Mouse (Mus musculus) retina, adult 2 months (tissue): ENCODE data around the gene Sept1.
"Not testable (repeated sequence)": the region's sequence is repeated elsewhere in the genome, so short reads cannot be mapped to it uniquely, and the experiment has no call there.

ENCODE experiments used
- DNase-seq: peaks from one replicate; pipeline ENCODE4 v3.0.0-alpha.2; 2012; ENCODE audit warnings: low read depth, low spot score

Gene Sept1

DNA sequence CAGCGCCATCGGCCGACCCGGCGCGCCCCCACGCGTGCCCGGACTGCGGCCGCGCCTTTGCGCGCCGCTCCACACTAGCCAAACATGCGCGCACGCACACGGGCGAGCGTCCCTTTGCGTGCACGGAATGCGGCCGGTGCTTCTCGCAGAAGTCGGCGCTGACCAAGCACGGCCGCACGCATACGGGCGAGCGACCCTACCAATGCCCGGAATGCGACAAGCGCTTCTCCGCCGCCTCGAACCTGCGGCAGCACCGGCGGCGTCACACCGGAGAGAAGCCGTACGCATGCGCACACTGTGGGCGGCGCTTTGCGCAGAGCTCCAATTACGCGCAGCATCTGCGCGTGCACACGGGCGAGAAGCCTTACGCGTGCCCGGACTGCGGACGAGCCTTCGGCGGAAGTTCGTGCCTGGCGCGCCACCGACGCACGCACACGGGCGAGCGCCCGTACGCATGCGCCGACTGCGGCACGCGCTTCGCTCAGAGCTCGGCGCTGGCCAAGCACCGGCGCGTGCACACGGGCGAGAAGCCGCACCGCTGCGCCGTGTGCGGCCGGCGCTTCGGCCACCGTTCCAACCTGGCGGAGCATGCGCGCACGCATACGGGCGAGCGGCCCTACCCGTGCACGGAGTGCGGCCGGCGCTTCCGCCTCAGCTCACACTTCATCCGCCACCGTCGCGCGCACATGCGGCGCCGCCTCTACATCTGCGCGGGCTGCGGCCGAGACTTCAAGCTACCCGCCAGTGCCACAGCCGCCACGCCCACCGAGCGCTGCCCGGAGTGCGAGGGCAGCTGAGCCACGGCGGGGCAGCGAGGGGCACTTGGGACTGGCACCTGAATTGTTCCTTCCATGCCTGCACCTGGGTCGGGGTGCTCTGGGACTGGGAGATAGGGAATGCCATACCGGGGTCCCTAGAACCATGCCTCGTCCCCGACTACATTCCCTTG, 21.2 kb upstream of the Sept1 start:
- peak; percentile 96 for DNase-seq

DNA sequence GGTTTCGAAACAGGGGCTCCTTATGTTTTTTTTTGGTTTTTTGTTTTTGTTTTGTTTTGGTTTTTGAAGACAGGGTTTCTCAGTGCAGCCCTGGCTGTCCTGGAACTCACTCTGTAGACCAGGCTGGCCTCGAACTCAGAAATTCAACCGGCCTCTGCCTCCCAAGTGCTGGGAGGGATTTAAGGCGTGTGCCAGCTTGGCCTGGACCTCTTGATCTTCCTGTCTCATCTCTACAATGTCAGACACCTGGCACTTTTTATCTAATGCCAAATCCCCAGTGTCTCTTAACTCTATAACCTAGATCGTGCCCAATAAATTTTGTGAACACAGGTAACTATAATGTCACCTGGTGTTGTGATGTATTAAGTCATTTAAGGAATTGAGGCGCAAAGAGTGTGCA, 20.4 kb upstream of the Sept1 start:
- DNase-seq = no peak

DNA sequence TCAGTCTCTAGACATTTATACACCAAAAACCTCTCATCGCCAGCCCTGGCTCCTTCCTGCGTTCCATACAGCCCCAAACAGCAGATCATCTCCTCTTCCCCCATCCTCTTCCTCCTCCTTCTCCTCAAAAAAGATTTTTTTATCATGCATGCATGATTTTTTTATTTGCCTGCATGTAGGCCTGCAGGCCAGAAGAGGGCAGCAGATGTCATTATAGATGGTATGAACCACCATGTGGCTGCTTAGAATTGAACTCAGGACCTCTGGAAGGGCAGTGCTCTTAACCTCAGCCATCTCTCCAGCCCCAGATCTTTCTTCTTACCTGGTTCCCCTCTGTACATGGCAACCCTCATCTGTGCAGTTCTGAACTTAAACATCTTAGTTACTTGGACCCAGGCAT, 19.5 kb upstream of the Sept1 start:
- no peak for DNase-seq

DNA sequence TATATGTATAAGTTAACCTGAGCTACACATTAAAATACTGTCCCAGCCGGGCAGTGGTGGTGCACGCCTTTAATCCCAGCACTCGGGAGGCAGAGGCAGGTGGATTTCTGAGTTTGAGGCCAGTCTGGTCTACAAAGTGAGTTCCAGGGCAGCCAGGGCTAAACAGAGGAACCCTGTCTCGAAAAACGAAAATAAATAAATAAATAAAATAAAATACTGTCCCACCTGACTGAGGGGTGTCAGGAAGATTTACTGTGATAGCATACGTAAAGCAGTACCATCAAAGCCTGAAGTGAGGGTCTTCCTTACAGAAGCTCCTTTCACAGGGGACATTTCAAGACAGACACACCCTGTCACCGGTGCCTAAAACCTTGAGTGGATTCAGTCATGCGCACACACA, 17.6 kb upstream of the Sept1 start:
- DNase-seq = not testable (repeated sequence)

DNA sequence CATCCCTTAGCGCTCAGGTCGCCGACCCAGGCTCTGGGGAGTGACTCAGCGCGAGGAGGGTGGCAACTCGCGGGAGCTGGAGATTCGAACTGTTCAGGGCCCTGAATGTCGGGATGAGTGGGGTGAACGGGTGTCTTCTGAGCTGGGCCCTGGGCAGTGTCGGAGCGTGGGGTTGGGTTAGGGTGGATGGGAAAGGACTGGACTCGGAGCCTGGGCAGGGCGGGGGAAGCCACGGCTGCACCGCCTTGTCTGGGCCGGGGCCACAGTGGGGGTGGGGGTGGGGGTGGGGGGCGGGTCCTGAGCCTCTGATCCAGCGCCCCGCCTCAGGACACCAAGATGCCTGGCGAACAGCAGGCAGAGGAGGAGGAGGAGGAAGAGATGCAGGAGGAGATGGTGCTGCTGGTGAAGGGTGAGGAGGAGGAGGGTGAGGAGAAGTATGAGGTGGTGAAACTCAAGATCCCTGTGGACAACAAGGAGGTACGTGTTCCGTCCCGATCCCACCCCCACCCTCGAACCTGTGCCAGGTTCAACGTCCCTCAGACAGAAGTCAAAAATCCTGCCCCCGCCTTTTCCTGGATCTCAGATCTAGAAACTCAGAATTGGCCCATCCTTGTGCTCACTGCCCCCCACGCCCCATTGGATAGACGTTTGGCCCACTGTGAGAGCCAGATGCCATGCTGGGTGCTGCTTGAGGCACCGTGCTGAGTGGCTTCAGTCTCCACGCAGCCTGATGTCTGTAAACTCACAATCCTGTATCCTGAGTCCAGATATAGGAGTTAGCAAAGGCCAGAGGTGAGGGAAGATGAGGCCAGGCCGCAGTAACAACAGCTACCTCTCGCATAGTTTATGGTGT, 12.0 kb upstream of the Sept1 start:
- no peak for DNase-seq

DNA sequence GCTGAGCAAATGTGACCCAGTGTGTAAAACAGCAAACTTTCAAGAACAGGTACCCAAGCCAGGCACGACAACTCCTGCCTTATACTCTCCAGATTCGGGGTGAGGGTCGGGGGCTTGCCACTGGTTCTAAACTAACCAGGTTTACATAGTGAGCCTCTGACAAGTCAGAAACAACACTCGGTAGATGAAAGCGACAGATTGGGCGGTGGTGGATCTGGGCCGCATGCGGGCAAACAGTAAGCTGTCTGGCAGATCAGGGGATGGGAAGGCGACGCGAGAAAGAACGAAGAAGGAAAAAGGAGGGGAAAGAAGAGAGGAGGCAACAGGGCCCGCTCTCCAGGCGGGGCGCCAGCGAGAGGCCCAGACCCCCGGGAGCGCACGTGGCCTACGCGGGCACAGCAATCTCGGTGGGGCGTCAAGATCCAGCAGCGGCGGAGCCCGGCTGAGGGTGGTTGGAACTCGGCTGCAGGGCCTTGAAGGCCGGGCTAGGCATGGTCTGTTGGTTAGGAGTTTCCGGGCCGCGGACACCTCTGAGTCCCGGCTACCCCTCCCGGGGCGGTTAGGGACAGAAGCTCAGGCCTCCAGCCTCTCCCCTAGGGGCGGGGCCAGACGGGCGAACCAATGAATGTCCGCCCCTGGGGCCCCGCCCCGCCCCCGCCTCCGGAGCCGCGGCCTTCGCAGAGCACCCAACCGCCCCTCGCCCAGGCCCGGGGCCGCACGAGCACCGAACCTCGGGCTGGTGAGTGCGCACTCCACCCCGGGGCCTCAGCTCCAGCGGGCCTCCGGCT, 11.1 kb upstream of the Sept1 start, which contains the start of gene Zfp771:
TSS of gene Zfp771 (plus strand) at position 405 of the 788 bp plus-strand sequence.
- DNase-seq = peak; percentile 76

DNA sequence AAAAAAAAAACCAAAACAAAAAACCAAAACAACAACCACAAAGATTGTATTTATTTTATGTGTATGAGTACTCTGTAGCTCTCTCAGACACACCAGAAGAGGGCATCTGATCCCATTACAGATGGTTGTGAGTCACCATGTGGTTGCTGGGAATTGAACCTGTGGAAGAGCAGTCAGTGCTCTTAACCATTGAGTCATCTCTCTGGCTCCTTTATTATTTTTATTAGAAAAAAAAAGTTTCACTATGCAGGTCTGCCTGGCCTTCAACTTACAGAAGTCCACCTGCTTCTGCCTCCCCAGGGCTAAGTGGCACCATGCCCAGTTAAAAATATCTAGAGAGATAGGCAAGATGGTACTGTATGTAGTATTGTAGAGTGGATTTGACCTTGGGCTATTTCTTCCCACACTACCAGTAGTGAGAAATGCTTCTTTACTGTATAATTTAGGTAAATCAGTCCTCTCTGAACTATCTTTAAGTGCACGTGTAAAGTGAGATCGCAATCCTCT, 10.5 kb upstream of the Sept1 start:
- no peak for DNase-seq

DNA sequence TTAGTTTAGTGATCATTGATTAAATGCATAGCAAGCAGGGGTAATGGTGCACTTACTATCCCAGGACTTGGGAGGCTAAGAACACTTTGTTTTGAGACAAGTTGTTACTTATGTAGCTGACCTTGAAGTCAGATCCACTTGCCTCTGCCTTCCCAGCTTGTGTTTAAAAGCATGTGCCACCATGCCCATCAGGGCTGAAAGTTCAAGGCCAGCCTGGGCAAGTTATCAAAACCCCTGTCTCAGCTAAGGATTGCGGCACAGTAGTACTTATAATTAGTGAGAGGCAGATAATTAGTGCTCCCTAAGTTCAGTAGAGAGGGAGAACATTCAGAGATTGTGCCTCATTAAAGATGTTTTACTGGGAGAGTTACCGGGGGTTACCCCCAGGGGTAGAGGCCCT, 1.8 kb upstream of the Sept1 start:
- DNase-seq = no peak

DNA sequence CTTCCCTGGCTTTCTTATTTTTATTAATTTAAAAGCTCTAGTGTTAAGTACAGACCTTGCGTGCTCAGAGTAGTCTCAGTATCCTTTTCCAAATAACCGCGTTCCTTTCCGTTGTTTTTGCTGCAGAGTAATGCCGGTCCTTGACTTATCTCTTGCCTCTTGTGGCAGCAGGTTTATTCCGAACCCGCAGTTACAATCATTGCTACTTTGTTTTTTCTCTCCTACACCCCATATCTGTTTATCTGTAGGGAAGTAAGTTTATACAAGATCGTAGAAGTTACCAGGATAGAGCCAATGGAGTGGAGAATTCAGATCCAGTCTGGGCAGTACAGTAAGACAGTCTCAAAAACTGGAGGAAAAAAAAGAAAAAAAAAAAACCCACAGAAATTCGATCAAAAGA, 835 bp upstream of the Sept1 start:
- DNase-seq = no peak

DNA sequence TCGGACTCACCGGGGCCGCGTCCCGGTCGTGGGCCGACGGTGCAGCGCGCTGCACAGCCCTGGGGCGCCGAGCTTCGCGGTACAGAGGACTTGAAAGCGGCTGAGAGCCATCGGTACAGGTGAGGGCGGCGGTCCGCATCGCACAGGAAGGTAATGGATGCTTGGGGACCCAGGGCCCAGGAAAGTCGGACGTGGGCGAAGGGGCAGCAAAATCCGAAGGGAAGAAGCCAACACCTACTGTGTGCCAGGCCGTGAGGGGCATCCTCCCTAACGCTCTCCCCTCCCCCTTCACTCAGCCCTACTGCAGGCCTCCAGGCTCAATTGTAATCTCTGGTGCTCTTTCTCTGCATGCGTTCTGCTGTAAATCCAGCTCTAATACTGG, 429 bp upstream of the Sept1 start:
- no peak for DNase-seq

DNA sequence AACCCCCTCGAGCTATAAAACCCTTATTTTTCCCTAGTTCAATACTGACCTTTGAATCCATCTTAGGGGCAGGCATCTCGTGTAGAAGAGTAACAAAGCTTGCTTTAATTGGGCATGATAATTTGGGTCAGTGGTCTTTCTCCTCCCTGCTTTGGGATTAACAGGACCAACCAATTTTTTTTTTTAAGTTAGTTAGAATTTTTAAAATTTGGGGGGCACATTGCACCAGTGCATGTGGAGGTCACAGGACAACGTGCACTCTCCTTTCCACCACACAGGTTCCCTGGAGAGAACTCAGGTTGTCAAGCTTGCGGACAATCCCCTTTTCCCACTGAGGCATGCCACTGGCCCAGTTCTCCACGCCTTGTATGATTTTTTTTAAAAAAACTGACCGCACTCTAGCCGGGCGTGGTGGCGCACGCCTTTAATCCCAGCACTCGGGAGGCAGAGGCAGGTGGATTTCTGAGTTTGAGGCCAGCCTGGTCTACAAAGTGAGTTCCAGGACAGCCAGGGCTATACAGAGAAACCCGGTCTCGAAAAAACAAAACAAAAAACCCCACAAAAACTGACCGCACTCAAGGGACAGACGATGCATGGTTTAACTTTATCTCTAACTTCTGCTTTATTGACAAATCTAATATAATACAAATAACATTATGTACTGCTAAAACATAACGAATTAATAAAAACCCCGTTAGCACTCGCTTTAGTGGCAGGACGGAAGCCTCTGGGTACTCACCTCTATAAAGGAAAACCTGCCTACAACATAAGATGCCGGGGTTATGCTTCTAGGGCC, 906 bp downstream of the Sept1 start:
- DNase-seq = no peak

DNA sequence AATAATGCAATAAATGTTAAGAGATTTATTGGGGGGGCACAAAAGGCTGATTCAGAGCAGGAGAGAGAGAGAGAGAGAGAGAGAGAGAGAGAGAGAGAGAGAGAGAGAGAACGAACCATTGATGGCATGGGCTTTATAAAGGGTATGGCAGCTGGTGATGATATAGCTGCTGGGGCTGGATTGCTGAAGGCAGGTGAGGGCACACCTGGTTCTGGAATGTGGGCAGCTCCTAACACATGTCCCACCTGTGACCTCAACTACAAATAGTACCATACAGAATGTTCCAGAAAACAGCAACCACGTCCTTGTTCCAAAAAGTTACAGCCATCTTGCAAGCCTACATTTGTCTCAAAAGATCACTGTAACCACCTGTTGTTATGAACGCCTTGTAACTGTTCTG, 1.6 kb downstream of the Sept1 start:
- DNase-seq = no peak

DNA sequence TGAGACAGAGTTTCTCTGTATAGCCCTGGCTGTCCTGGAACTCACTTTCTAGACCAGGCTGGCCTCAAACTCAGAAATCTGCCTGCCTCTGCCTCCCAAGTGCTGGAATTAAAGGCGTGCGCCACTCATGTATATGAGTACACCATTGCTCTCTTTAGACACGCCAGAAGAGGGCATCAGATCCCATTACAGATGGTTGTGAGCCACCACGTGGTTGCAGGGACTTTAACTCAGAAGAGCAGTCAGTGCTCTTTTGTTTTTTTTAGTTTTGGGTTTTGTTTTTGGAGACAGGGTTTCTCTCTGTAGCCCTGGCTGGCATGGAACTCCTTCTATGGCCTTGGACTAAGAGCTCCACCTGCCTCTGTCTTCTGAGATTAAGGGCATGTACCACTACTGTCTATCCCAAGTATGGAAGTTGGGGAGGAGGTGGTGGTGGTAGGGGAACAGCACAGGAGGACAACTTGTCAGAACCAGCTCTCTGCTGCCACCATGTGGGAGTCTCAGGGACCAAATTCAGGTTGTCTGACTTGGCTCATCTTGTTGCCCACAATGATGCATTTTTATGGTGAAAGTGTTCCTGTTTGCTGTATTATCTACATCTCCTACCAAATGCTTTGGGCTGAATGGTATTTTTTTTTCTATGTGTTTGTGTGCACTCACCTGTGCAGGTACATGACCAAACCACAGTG, 4.2 kb downstream of the Sept1 start:
- DNase-seq = no peak

DNA sequence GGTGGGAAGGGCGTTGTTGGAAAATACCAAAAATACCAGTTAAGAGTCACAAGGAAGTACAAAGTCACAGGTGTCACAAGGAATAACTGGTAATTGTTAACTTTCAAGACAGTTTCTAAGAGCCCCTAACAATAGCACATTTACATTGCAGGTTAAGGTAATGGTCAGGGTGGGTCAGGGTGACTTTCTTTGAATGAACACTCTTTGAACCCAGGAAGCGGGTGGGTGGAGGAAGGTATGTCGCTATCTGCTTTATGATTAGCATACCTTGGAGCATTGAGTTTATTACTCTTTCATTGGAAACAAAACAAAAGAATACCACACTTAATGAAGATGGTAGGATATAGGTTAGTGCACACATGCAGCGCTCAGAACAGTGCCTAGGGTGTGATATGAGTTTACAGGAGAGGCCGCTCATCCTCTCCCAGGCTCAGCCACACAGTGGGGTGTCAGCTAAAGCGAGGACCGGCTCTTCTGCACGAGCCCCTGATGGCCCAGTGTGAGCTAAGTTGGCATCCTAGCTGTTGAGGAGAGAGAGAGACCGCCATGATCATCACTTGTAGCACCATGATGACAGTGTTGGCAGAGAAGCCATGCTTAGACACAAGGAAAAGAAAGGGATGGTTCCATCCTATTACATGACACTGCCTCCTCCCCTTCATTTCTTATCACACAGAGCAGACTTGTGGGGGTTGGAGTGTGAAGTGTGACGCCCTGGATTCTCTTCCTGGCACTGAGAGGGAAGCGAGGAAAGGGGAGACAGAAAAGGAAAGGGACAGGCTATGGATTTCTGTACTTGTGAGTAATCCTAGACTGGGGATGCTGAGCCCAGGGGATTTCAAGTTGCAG, 7.6 kb downstream of the Sept1 start:
- DNase-seq = no peak

DNA sequence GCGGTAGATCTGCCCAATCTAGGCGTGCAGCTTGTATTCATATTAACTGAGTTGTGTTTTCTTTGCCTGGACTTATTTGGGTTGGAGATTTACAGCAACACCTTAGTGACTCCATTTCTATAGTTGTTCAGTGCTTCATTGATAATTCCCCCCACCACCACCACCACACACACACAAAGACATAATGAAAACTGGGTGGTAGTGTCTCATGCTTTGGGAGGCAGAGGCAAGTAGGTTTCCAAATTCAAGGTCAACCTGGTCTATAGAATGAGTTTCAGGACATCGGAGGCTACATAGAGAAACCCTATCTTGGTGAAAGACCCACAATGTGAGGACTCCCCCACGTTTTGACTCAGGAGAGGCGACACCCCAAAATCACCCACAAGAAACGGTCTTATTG, 8.3 kb downstream of the Sept1 start:
- no peak for DNase-seq

DNA sequence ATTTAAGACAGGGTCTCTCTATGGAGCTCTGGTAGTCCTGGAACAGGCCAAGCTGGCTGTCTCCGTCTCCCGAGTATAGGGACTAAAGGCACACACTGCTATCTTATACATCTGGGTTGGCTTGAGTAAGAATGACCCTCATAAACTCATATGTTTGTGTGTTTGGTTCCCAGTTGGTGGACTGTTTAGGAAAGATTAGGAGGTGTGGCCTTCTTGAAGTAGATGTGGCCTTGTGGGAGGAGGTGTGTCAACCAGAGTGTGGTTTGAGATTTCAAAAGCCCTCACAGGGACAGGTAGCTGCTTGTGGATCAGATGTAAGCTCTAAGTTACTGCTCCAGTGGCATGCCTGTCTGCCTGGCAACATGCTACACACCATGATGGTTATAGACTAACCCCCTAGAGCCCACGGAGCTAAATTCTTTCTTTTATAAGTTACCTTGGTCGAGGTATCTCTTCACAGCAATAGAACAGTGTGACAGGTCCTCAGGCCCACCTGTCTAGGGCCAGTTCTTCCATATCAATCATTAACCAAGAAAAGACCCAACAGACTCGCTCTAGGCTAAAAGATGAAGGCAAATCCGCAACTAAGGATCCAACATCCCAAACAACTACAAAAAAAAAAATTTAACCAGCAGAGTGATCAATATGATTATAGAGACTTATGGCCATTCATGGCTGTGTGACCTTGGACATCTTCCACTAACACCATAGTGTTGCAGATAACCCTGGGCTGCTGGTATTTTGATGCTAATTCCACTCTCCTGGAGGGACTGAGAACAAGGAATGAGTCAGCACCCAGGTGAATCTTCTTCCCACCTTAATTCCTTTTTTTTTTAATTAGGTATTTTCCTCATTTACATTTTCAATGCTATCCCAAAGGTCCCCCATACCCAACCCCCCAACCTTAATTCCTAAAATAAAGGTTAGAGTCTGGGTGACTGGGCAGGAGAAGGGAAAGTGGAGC, 9.1 kb downstream of the Sept1 start:
- no peak for DNase-seq

DNA sequence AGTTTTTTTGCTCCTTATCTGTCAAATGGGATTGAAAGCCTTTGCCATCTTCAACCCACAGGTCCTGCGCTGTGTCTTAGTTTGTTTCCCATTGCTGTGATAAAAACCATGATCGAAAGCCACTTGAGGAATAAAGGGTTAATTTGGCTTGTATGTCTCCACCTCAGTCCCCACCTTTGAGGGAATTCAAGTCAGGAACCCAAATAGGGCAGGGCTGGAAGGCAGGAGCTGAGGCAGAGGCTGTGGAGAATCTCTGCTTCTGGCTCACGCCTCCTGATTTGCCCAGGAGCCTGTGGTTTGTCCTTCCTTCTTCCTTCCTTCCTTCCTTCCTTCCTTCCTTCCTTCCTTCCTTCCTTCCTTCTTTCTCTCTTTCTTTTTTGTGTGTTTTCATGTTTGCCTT, 9.8 kb downstream of the Sept1 start:
- DNase-seq = no peak

DNA sequence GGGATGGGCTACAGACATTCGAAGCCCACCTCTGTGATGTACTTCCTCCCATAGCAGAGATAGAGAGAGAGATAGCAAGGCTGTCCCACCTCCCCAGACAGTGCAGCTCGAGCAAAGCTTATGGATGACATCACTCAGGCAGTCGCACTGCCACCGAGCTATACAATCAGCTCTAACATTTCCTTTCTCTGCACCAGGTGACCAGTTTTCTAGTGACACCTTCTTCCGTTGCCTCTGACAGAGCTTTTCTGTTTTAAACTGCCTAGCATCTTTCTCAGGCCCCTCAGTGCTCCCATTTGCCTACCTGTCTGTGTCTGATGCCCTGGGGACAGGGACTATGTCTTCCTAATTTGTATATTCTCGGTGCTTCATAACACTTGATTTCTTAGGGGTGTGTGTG, 12.5 kb downstream of the Sept1 start:
- no peak for DNase-seq
